Mouse (Mus musculus): ENCODE data around the gene Cfb.
"Not testable (repeated sequence)": the region's sequence is repeated elsewhere in the genome, so short reads cannot be mapped to it uniquely, and the experiment has no call there.

GRCm38 (mm10) chr17:34810811-34811210, 51.5 kb downstream of the Cfb start:
- not testable (repeated sequence) for TF ChIP-seq CTCF (IDR thresholded peaks at IDR 0.05; ENCODE audit: control insufficient read depth, insufficient read depth, insufficient replicate concordance, low read depth, low read length); POLR2A (IDR thresholded peaks at IDR 0.05; ENCODE audit: control insufficient read depth, low read depth, low read length)

Data from testis, adult 2 months (tissue).